Mouse (Mus musculus): ENCODE measurements at regions not wholly inside any gene's neighbourhood (a gene's known extent, or its start where the extent isn't known, plus 50 kb on each side); places are given as distances from the start of the nearest gene placed in this dataset.

- no peak for ATAC-seq
- no peak overlapping the region for H3K4me3 ChIP-seq (ENCODE audit: low read depth, low read length)
- no peak overlapping the region for H3K4me2 ChIP-seq (replicated peaks; ENCODE audit: low read depth)
- no peaks in the 10 kb centered on the region for H3K4me1 ChIP-seq (replicated peaks; ENCODE audit: control insufficient read depth, insufficient read depth, low read length)
- no peaks in the 10 kb centered on the region for H3K27me3 ChIP-seq (replicated peaks; ENCODE audit: control insufficient read depth, insufficient read depth, low read length)
- no peak overlapping the region for H3K27ac ChIP-seq (ENCODE audit: low read depth, low read length)
- TF ChIP-seq CTCF (IDR thresholded peaks at IDR 0.05; ENCODE audit: low read depth), result no peak
- H3K9ac ChIP-seq (ENCODE audit: low read depth, low read length), result no peak overlapping the region
- H3K9me3 ChIP-seq (ENCODE audit: control insufficient read depth), result no peaks in the 10 kb centered on the region
- H3K36me3 ChIP-seq (ENCODE audit: control insufficient read depth, insufficient read depth), result no peaks in the 10 kb centered on the region
- 89% methylated on average over 10 of the region's 10 CpGs for WGBS
Observed at GRCm38 (mm10) chr8:48951412-48951811, 107.7 kb upstream of the Tenm3 start.

GRCm38 (mm10) chr8:48944177-48944576, 100.4 kb upstream of the Tenm3 start:
- 49% methylated on average over 1 of the region's 1 CpGs for WGBS
- Histone ChIP-seq H3K9me3 (ENCODE audit: control insufficient read depth) (no peaks in the 10 kb centered on the region), H3K9ac (ENCODE audit: low read depth, low read length) (no peak overlapping the region)

GRCm38 (mm10) chr8:48937144-48937543, 93.4 kb upstream of the Tenm3 start:
- Histone ChIP-seq H3K27me3 (replicated peaks; ENCODE audit: control insufficient read depth, insufficient read depth, low read length) (no peaks in the 10 kb centered on the region), H3K9me3 (ENCODE audit: control insufficient read depth) (no peaks in the 10 kb centered on the region), H3K4me1 (replicated peaks; ENCODE audit: control insufficient read depth, insufficient read depth, low read length) (no peaks in the 10 kb centered on the region), H3K36me3 (ENCODE audit: control insufficient read depth, insufficient read depth) (no peaks in the 10 kb centered on the region), H3K4me3 (ENCODE audit: low read depth, low read length) (no peak overlapping the region), H3K27ac (ENCODE audit: low read depth, low read length) (no peak overlapping the region), H3K9ac (ENCODE audit: low read depth, low read length) (no peak overlapping the region), H3K4me2 (replicated peaks; ENCODE audit: low read depth) (no peak overlapping the region)
- WGBS, result 71% methylated on average over 3 of the region's 3 CpGs
- no peak for TF ChIP-seq CTCF (IDR thresholded peaks at IDR 0.05; ENCODE audit: low read depth)
- no peak for ATAC-seq

More at GRCm38 (mm10) chr8:48944177-48944576, 100.4 kb upstream of the Tenm3 start:
- no peak overlapping the region for H3K27ac ChIP-seq (ENCODE audit: low read depth, low read length)
- H3K4me1 ChIP-seq (replicated peaks; ENCODE audit: control insufficient read depth, insufficient read depth, low read length), result no peaks in the 10 kb centered on the region
- ATAC-seq, result no peak
- H3K36me3 ChIP-seq (ENCODE audit: control insufficient read depth, insufficient read depth), result no peaks in the 10 kb centered on the region
- H3K27me3 ChIP-seq (replicated peaks; ENCODE audit: control insufficient read depth, insufficient read depth, low read length), result no peaks in the 10 kb centered on the region
- H3K4me3 ChIP-seq (ENCODE audit: low read depth, low read length), result no peak overlapping the region
- H3K4me2 ChIP-seq (replicated peaks; ENCODE audit: low read depth), result no peak overlapping the region
- no peak for TF ChIP-seq CTCF (IDR thresholded peaks at IDR 0.05; ENCODE audit: low read depth)

- H3K4me1 ChIP-seq (replicated peaks; ENCODE audit: control insufficient read depth, insufficient read depth, low read length), result no peaks in the 10 kb centered on the region
- TF ChIP-seq CTCF (IDR thresholded peaks at IDR 0.05; ENCODE audit: low read depth), result no peak
- no peaks in the 10 kb centered on the region for H3K36me3 ChIP-seq (ENCODE audit: control insufficient read depth, insufficient read depth)
- ATAC-seq, result no peak
- H3K27me3 ChIP-seq (replicated peaks; ENCODE audit: control insufficient read depth, insufficient read depth, low read length), result no peaks in the 10 kb centered on the region
- no peak overlapping the region for H3K4me3 ChIP-seq (ENCODE audit: low read depth, low read length)
- H3K9me3 ChIP-seq (ENCODE audit: control insufficient read depth), result no peaks in the 10 kb centered on the region
- no peak overlapping the region for H3K27ac ChIP-seq (ENCODE audit: low read depth, low read length)
- no peak overlapping the region for H3K9ac ChIP-seq (ENCODE audit: low read depth, low read length)
- WGBS, result 67% methylated on average over 11 of the region's 11 CpGs
- no peak overlapping the region for H3K4me2 ChIP-seq (replicated peaks; ENCODE audit: low read depth)
Observed at GRCm38 (mm10) chr8:48927135-48927534, 83.4 kb upstream of the Tenm3 start.

GRCm38 (mm10) chr8:48915275-48915674, 71.5 kb upstream of the Tenm3 start:
- H3K4me2 ChIP-seq (replicated peaks; ENCODE audit: low read depth), result no peak overlapping the region
- no peak overlapping the region for H3K9ac ChIP-seq (ENCODE audit: low read depth, low read length)
- H3K4me3 ChIP-seq (ENCODE audit: low read depth, low read length), result no peak overlapping the region
- H3K36me3 ChIP-seq (ENCODE audit: control insufficient read depth, insufficient read depth), result no peaks in the 10 kb centered on the region
- H3K9me3 ChIP-seq (ENCODE audit: control insufficient read depth), result no peaks in the 10 kb centered on the region
- WGBS, result 55% methylated on average over 3 of the region's 3 CpGs
- TF ChIP-seq CTCF (IDR thresholded peaks at IDR 0.05; ENCODE audit: low read depth), result peak; percentile 58
- no peak overlapping the region for H3K27ac ChIP-seq (ENCODE audit: low read depth, low read length)
- no peaks in the 10 kb centered on the region for H3K27me3 ChIP-seq (replicated peaks; ENCODE audit: control insufficient read depth, insufficient read depth, low read length)
- H3K4me1 ChIP-seq (replicated peaks; ENCODE audit: control insufficient read depth, insufficient read depth, low read length), result no peaks in the 10 kb centered on the region
- no peak for ATAC-seq

- Histone ChIP-seq H3K4me1 (replicated peaks; ENCODE audit: control insufficient read depth, insufficient read depth, low read length) (no peaks in the 10 kb centered on the region), H3K4me2 (replicated peaks; ENCODE audit: low read depth) (no peak overlapping the region), H3K27me3 (replicated peaks; ENCODE audit: control insufficient read depth, insufficient read depth, low read length) (no peaks in the 10 kb centered on the region), H3K36me3 (ENCODE audit: control insufficient read depth, insufficient read depth) (no peaks in the 10 kb centered on the region), H3K9ac (ENCODE audit: low read depth, low read length) (no peak overlapping the region), H3K4me3 (ENCODE audit: low read depth, low read length) (no peak overlapping the region), H3K9me3 (ENCODE audit: control insufficient read depth) (no peaks in the 10 kb centered on the region), H3K27ac (ENCODE audit: low read depth, low read length) (no peak overlapping the region)
- WGBS, result 70% methylated on average over 4 of the region's 4 CpGs
- ATAC-seq, result no peak
- TF ChIP-seq CTCF (IDR thresholded peaks at IDR 0.05; ENCODE audit: low read depth), result no peak
Observed at GRCm38 (mm10) chr8:48912842-48913241, 69.1 kb upstream of the Tenm3 start.
